Mouse (Mus musculus): ENCODE measurements at regions not wholly inside any gene's neighbourhood (a gene's known extent, or its start where the extent isn't known, plus 50 kb on each side); places are given as distances from the start of the nearest gene placed in this dataset.

DNA sequence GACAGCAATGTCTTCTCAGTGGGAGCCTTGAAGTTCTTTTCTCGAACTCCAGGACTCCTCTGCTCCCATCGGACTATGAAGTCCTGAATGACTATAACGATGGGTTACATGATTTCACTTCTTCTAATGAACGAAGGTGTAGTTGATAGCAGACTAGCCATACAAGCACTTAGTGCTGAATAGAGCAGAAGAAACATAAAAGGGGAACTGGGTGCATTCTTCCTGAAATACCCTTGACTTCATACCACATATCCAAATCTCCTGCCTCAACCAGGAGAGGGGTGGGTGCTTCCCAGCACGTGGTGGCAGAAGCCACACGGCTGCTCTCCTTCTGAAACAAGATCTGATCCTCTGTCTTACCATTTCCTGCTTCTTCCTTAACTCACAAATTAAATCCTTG, 407.4 kb downstream of the Atp23 start:
- DNase-seq (ENCODE audit: low spot score in 2 of 2) = no peak

GRCm38 (mm10) chr10:126492211-126492610, 408.9 kb downstream of the Atp23 start:
- DNase-seq (ENCODE audit: low spot score in 2 of 2) = no peak

- no peak for DNase-seq (ENCODE audit: low spot score in 2 of 2)
These were observed 416.0 kb downstream of the Atp23 start for GRCm38 (mm10) chr10:126485129-126485528.

- DNase-seq (ENCODE audit: low spot score in 2 of 2) = no peak
These were observed 417.7 kb downstream of the Atp23 start for GRCm38 (mm10) chr10:126483479-126483878.

DNA sequence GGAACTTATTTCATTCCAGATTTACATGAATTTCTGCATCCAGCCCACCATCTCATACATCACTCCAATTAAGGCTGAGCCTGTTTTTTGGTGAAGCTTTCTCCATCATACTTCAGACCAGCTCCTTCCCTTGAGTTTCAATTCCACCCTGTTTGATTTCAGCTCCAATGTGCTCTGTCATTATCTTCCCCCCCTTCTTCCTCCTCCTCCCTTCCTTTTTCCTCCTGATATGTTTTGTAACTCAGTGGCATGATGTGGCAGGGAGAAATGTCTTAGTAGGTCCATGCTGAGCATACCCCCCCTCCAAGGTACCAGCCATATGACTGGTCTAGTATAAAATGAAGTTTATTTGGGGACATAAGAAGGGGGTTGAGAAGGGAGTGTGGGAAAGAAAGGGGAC, 420.8 kb downstream of the Atp23 start:
- DNase-seq (ENCODE audit: low spot score in 2 of 2) = no peak

- DNase-seq (ENCODE audit: low spot score in 2 of 2) = no peak
These were observed 421.4 kb downstream of the Atp23 start for GRCm38 (mm10) chr10:126479743-126480142.

DNA sequence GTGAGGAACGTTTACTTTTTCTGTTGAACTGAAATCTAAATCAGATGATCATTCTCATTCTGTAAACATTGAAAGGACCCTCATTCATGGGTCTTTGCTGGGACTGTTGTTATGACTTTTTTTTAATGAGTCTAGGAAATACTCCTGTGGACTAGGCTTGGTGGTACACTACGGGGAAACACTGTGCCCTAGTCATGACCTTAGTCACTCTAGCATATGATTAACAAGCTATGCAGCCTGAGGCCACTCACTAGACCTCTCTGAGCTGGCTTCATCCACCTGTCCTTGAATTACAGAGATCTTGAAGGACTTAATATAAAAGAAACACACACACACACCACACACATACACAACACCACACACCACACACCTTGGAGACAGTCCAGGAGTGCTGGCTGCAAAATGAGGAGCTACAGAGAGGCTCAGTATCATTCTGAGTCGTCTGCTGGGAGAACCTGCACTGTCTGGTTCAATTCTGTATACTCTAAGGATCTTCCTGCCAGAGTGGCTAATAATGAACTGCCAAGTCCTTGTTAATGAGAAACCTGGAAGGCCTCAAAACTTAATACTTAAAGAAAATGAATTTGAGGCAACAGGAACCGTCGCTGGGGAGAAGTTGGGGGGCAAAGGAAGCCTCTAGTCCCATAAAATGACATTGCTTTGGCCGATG, 428.0 kb downstream of the Atp23 start:
- DNase-seq (ENCODE audit: low spot score in 2 of 2) = no peak

DNA sequence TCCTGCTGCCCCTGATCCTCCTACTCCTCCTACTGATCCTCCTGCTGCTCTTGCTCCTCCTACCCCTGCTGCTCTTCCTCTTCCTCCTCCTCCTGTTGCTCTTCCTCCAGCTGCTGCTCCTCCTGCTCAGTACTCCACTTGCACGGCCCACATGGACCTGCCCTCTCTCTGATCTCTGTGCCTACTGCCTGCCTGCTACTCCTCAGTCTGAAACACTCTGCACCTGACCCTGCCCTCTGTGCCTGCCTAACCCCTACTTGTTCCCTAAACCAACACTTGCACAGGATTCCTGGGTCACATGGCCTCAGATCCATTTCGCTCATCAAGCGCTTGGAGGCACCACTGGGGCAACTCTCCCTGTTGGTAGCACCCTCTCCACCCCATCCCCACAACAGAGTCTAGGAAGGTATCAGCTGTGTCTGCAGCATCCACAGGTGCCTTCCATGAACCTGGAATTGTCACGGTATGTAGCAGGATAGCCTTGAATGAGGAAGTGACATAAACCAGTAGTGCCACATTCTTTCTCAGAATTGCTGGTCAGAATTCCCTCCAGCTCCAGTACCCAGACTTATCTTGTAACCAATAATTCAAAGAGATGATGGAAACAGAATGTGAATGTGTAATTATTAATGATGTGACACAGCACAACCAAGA, 430.2 kb downstream of the Atp23 start:
- DNase-seq (ENCODE audit: low spot score in 2 of 2) = no peak

DNA sequence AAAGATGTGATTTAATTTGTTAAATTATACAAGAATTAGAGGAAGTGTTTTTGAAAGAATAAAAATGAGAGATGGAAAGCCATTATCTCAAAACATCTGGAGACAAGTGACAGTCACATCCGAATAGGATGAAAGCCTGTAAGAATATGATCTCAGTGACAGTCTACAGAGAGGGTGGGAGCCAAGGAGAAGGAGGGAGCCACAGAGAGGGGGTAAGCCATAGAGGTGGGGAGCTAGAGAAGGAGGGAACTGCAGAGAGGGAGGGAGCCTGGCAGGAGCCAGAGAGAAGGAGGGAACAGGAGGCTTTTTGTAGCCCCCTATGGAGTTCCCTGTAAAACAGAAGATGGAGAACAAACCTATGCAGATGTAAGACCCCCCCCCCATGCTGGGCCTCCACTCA, 438.4 kb downstream of the Atp23 start:
- DNase-seq (ENCODE audit: low spot score in 2 of 2) = no peak

DNA sequence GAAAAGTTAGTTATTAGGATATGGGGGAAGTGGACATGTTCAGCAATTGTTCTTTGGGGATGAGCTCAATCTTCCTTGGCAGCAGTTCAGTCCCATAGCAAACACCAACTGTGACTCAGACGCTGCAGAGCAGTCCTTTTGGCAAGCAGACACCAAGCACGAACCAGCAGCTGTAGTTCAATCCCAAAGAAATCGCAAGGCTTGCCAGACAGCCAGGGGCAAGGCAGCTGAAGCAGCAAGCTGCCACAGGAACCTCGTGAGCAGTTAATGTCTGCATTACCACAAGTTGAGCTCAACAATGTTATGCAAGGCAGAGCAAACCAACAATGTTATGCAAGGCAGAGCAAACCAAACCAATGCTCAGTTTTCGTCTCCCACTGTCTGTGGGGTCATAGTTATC, 442.6 kb downstream of the Atp23 start:
- no peak for DNase-seq (ENCODE audit: low spot score in 2 of 2)

GRCm38 (mm10) chr10:126452757-126453528, 448.2 kb downstream of the Atp23 start:
- DNase-seq (ENCODE audit: low spot score in 2 of 2) = no peak

DNA sequence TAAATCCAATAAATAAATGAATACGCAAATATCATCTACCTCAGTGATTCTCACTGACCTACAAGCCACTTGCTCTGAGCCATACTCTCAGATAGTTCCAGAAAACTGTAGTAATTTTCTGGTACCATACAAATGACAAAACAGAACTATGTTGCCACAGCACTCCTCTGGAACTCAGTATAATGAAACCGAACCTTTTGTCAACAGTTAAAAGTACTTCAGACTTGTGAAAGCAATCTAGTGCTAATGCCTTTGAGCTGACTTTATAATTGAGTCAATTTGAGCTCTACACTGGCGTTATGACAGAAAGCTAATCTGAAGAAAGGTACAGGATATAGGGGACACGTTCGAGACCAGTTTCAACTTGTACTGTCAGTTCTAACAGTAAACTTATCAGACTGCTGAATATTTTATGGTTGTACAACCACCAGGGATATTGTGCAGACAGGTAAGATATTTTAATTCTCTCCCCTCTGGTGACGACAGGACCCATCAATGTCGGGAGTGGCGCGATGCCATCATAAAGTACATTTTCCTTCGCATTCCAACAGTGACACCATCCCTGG, 449.0 kb downstream of the Atp23 start:
- no peak for DNase-seq (ENCODE audit: low spot score in 2 of 2)

GRCm38 (mm10) chr10:126431222-126431621, 465.3 kb downstream of the Lrig3 start:
- no peak for DNase-seq (ENCODE audit: low spot score in 2 of 2)

- DNase-seq (ENCODE audit: low spot score in 2 of 2) = no peak
These were observed 464.4 kb downstream of the Lrig3 start for GRCm38 (mm10) chr10:126430346-126430745.

- no peak for DNase-seq (ENCODE audit: low spot score in 2 of 2)
These were observed 463.5 kb downstream of the Lrig3 start for GRCm38 (mm10) chr10:126429502-126429901.

DNA sequence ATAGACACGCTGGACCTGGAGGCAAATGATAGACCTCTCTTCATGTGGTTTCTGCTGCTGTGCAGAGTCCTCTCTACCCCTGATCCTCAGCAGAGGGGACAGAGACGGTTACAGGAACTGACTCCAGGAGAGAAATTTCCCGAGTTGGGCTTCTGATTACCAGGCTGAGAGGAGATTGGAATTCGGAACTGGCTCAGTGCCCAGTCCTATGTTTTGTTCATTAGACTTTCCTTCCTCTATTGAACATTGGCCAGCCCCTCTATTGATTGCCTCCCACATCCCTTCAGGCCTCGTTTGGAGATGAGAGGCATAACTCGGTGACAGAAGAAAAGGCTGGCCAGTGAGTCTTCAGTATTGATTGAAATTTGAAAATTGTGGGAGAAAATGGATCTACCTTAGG, 456.1 kb downstream of the Lrig3 start:
- DNase-seq (ENCODE audit: low spot score in 2 of 2) = no peak

DNA sequence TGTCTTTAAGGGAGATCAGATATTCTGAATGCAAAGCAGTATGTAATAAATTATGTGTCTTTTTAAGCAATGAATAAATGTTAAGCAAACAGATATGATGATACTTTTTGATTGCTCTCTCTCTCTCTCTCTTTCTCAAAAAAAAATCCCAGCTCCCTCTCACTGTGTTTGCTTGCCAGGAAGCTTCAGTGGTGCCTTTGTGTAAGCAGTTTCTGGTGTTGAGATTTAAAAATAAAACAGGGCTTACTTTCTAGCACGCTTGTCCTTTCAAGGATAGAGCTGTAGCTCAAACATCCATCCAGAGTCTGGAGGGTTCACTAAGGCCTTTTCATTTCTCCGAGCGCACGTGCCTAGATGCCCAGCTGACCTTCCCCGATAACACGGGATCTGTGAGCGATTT, 447.8 kb downstream of the Lrig3 start:
- no peak for DNase-seq (ENCODE audit: low spot score in 2 of 2)

DNA sequence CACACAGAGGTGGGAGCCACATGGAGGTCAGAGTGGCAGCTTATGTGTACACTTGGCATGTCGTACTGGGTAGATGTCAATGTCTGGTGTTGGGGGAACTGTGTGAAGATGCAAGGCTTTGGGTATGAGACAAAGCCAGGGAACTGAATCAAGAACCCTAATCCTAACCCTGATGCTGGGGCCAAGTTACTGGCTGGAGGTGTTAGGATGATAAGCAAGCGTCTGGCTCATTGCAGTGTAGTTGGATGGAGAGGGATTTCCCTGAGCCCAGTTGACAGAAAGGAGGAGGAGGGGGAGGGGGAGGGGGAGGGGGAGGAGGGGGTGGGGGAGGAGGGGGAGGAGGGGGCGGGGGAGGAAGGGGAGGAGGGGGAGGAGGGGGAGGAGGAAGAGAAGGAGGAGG, 426.3 kb downstream of the Lrig3 start:
- no peak for DNase-seq (ENCODE audit: low spot score in 2 of 2)

DNA sequence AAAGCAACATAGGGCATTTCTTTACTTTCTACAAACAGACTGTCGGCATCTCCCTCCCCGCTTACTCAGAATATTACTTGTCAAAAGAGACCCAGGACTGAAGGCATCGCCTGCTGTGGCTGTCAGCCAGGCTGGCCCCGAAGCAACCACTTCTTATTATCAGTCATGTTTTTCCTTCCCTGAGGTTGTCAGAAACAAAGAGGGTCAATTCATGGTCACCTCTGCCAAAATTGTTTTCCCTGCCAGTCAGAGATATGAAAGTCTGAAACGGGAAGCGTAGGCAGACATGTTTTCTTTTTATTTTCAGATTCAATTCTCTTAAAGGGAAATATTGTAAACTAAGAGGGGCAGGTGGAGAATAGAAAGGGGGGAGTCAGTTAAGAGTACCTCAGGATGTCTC, 425.8 kb downstream of the Lrig3 start:
- no peak for DNase-seq (ENCODE audit: low spot score in 2 of 2)

- no peak for DNase-seq (ENCODE audit: low spot score in 2 of 2)
These were observed 420.5 kb downstream of the Lrig3 start for GRCm38 (mm10) chr10:126386430-126386829.

DNA sequence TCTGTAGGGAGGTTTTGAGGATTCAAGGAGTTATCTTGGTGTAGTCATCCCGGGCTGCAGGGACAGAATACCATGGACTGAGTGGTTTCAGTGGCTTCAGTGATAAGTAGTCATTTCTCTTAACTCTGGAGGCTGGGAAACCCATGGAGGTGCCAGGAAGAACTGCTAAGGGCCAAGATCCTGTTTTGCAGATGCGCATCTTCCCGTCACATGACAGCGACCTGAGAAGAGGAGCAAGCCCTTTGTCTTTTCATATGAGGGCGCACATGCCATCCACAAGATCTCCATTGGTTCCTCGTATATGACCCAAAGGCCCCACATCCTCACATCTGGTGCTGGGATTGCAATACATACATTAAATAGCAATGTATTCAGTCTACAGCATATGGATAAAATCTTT, 419.7 kb downstream of the Lrig3 start:
- no peak for DNase-seq (ENCODE audit: low spot score in 2 of 2)

GRCm38 (mm10) chr10:126380381-126380780, 414.4 kb downstream of the Lrig3 start:
- no peak for DNase-seq (ENCODE audit: low spot score in 2 of 2)

DNA sequence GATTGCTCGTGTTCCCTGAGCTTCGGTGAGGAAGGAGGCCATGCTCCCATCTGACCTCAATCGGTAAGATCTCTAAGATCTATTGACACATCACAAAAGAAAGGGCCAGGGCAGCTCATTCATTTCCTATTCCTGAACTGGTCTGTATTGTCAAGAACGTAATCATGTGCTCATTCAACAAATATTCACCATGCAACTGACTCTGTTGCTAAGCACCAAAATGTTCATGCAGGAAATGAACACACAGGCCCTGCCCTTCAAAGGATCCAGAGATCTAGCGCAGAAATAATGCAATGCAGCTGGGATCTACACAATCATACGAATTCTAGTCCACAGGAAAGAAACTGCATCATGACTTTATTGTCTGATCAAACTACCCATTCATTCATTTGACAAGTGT, 413.3 kb downstream of the Lrig3 start:
- DNase-seq (ENCODE audit: low spot score in 2 of 2) = no peak
